Mouse (Mus musculus): ENCODE measurements around the gene Rbfox2.

Rbfox2 gene

DNA sequence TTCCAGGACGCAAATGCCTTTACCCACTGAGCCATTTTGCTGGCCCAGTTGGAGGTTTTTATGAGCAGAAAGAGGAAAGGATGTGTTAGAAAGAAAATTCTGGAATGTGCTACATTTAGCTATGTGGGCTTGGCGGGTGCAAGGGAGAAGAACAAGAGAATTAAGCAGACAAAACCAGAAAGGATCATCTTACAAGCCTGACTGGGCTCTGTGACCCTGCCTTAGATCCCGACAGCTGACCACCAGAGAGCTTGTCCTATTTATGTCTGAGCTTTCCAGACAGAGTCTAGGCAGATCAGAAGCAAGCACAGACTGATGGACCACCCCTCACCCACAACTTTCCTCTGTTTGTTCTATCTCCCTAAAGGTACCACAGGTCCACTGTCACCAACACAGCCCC lies 275.5 kb downstream of the Rbfox2 start:
- H3K36me3 ChIP-seq (ENCODE audit: insufficient read depth, low read length): no peaks in the 10 kb centered on the region
- no peak overlapping the region for H3K4me3 ChIP-seq (replicated peaks; ENCODE audit: low read length)
- no peaks in the 10 kb centered on the region for H3K27me3 ChIP-seq (ENCODE audit: insufficient read depth, low read length)
- TF ChIP-seq CTCF (conservative IDR thresholded peaks at IDR 0.05; ENCODE audit: low read length): no peak
- no peak for TF ChIP-seq POU5F1 (IDR thresholded peaks at IDR 0.05; ENCODE audit: borderline replicate concordance, low read length)
- no peak for TF ChIP-seq NANOG (IDR thresholded peaks at IDR 0.05; ENCODE audit: borderline replicate concordance, low read length)
- H3K9me3 ChIP-seq (ENCODE audit: low read length): no peaks in the 10 kb centered on the region
- H3K4me1 ChIP-seq (replicated peaks; ENCODE audit: low read depth, low read length): peaks cover 30% of the 10 kb centered on the region

DNA sequence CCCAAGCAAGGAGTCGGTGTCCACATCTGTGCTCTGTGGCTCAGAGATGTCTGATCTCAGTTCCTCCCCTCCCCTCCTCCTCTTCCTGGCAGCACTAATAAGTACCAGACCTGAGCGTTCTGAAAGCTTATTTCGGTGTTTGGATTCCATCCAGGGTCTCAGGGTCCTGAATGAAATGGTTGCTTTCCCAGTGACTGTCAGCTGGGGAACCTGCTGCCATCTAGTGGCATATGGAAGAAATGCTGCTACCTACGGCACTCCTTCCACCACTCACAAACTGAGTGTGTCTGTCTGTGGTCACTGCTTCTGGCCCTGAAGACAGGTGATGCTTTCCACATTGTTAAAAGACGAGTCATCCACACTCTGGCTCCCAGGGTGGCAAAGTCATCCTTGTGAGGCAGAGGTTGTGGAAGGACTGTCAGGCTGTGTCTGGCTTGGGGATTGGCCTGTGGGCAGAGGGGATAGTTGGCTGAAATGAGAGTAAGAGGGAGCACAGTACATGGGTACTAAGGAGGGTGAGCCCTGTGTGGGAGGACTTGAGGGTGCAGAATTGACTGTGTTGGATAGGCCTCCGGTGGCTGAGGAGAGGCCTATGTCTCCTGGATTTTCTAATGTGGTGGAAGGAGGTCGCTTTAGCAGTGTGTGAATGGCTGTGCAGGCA lies 277.3 kb downstream of the Rbfox2 start:
- Histone ChIP-seq H3K36me3 (ENCODE audit: insufficient read depth, low read length) (no peaks in the 10 kb centered on the region), H3K27me3 (ENCODE audit: insufficient read depth, low read length) (no peaks in the 10 kb centered on the region), H3K9me3 (ENCODE audit: low read length) (no peaks in the 10 kb centered on the region), H3K4me1 (replicated peaks; ENCODE audit: low read depth, low read length) (peaks cover 12% of the 10 kb centered on the region), H3K4me3 (replicated peaks; ENCODE audit: low read length) (no peak overlapping the region)
- no peak for TF ChIP-seq POU5F1 (IDR thresholded peaks at IDR 0.05; ENCODE audit: borderline replicate concordance, low read length)
- TF ChIP-seq CTCF (conservative IDR thresholded peaks at IDR 0.05; ENCODE audit: low read length): peak; percentile 96

Data from E14TG2a.4 (cell line).